Mouse (Mus musculus): ENCODE measurements around the gene Tfb1m.

Tfb1m gene

GRCm38 (mm10) chr17:3515851-3516250 lies 41.7 kb downstream of the Tfb1m start:
- in situ Hi-C loops (cut with MseI, MboI) = no loop called here

GRCm38 (mm10) chr17:3514316-3514715 lies 43.3 kb downstream of the Tfb1m start:
- in situ Hi-C loops (cut with MseI, MboI) = no loop called here

GRCm38 (mm10) chr17:3509841-3510240 lies 47.7 kb downstream of the Tfb1m start:
- in situ Hi-C loops (cut with MseI, MboI) = no loop called here

DNA sequence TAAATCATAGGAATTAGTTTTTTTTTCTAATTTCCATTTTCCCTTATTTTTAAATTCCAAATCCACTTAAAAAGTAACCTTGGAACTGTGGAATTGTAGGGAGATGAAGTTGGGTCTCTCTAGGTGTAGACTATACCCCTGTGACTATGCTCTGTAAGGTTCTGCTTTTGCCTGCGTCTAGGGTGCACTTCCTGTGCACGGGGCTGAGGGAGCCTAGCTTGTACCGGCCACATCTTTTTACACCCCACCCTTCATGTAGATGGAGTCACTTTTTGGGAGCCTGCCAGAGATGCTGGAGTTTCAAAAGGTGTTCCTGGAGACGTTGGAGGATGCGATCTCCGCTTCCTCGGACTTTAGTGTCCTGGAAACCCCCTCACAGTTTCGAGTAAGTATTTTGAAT lies 51.1 kb downstream of the Tfb1m start:
- in situ Hi-C loops (cut with MseI, MboI) = no loop called here

DNA sequence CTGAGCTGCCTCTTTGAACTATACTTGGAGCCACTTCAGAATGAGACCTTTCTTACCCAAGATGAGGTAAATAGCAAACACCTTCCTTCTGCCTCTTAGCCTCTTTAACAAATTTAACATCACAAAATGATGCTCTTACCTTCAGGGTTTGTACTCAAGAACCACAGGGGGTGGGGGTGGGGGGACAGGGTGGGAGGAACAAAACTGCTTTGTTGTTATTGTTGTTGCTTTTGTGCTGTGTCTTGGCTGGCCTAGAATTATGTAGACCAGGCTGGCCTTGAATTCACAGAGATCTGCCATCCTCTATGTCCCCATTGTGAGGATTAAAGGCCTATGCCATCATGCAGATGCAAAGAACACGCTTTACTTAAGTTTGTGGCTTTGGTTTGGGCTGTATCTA lies 51.9 kb downstream of the Tfb1m start:
- in situ Hi-C loops (cut with MseI, MboI) = no loop called here

DNA sequence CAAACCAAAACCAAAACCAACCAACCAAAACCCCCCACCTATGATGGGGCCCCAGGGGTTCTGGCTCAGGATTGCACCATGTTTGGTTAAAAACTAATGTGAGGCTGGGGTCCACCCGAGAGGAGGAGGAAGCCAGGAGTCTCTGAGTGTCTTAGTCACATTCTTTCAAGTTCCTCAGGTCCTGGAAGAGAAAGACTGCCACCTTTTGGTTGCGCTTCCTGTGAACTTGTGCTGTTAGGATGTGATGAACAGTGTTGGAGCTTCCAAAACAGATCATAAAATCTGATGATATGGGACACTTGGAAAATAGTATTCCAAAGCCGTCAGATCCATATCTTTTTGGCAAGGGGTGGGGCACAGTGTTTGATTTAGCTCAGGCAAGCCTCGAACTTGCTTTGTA lies 56.6 kb downstream of the Tfb1m start:
- in situ Hi-C loops (cut with MseI, MboI) = loop anchor here in 1 of 2 experiments (5.0 kb wide), 1 partner anchor 44 kb away; no protein-coding TSS in a partner anchor

GRCm38 (mm10) chr17:3500076-3500475 lies 57.5 kb downstream of the Tfb1m start:
- in situ Hi-C loops (cut with MseI, MboI) = loop anchor here in 1 of 2 experiments (5.0 kb wide), 1 partner anchor 43 kb away; no protein-coding TSS in a partner anchor

GRCm38 (mm10) chr17:3499468-3499867 lies 58.1 kb downstream of the Tfb1m start:
- in situ Hi-C loops (cut with MseI, MboI) = no loop called here

DNA sequence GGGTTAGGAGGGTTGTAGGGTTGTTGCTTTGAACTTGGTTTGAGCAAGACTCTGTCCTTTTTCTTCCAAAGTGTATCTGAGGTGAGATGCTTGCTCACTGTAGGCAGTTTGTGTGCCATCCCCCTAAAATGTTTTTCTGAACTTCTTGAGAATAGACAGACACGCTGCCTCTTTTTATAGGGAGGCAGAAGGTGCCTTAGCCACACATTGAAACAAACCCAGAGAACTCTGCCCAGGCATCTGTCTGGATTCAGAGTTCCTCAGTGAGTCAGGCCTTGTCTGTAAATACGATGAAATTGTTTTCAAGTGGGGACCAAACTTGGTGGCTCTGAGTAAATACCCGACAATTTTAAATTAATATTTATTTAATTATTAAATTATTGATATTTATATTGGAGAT lies 59.0 kb downstream of the Tfb1m start:
- in situ Hi-C loops (cut with MseI, MboI) = no loop called here

- in situ Hi-C loops (cut with MseI, MboI) = no loop called here
Measured at GRCm38 (mm10) chr17:3498086-3498485, 59.5 kb downstream of the Tfb1m start.

GRCm38 (mm10) chr17:3496080-3496479 lies 61.5 kb downstream of the Tfb1m start:
- in situ Hi-C loops (cut with MseI, MboI) = no loop called here

GRCm38 (mm10) chr17:3495576-3495975 lies 62.0 kb downstream of the Tfb1m start:
- in situ Hi-C loops (cut with MseI, MboI) = no loop called here

GRCm38 (mm10) chr17:3491667-3492066 lies 65.9 kb downstream of the Tfb1m start:
- in situ Hi-C loops (cut with MseI, MboI) = no loop called here

GRCm38 (mm10) chr17:3491065-3491464 lies 66.5 kb downstream of the Tfb1m start:
- in situ Hi-C loops (cut with MseI, MboI) = no loop called here

DNA sequence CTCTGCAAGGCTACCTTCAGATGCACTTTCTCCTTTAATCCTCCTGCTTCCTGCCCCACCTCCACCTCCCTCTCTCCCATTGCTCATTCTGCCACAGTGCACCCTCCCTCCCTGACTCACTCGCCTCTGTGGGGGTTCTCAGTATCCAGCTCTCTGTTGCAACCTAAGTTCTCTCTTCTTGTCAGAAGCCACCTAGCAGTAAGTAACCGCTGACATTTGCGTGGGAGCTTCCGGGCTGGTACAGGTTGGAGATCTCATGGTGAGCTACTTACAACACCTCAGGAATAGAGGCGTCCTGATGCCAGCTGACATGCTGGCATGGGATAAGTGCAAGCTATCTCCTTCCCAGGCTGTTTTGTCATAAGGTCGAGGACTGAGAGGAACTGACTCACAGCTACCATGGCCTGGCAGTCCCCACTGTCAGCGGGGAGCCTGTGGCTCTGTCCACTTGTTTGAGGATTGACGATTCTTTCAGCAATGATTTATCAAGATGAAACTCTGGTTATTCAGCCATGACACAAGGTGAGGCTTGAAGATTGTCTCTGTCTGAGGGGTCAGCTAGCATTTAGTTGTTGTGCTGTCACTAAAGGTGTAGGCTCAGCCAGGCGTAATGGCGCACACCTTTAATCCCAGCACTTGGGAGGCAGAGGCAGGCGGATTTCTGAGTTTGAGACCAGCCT lies 67.2 kb downstream of the Tfb1m start:
- in situ Hi-C loops (cut with MseI, MboI) = no loop called here

DNA sequence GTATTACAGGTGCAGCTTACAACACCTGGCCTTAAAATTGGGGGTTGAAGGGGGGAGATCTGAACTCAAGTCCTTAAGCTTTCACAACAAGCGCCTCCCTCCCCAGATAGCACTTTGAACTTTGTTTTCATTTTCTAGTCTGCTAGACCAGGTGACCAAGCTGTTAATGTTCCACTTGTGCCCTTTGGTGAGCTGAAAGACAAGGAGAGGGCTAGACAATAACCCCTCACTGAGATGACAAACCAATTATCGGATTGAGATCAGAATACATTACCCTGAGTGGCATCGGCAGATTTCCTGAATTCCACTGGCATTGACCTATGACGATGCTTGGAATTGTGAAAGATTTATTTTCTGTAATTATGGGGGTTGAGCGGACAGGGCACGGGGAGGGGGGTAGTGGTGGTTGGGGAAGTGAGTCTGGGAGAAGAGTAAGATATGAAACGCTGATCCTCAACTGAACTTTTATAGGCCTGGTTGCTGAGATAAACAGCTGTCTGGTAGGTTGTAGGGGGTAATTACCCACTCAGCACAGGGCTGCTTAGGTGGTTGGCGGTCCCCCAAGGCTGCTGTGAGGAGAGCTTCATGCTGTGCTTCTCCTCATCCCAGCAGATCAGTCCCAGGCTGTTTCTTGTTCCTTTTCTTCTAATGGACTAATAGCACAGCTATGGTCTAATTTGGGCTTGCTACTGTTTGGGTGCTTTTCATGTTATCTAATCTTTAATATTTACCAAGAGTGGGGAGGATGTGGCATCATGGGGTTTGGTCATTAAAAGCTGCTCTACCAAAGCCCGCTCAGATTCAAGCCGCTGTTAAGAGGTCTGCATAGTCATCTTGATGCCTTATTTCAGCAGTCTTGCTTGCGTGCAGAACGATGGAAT lies 69.6 kb downstream of the Tfb1m start:
- in situ Hi-C loops (cut with MseI, MboI) = no loop called here

GRCm38 (mm10) chr17:3487211-3487610 lies 70.4 kb downstream of the Tfb1m start:
- in situ Hi-C loops (cut with MseI, MboI) = no loop called here

DNA sequence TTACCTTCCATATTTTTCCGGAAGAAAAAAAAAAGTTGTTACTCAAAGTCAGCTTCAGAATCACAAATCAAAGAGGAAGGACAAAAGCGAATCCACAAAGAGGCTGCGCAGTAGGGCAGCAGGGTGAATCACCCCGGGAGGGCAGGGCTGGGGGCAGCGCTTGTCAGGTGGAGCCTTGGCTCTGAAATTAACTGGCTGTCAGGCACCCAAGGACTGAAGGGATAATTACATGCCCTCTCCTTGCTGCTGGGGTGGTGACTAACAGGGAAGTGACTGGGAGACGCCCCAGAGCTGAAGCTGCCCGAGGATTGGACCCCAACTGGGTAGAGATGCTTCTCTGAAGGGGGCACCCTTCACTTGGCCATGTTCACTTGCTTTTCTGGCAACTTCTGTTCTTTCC lies 71.7 kb downstream of the Tfb1m start:
- in situ Hi-C loops (cut with MseI, MboI) = no loop called here

GRCm38 (mm10) chr17:3483091-3483490 lies 74.5 kb downstream of the Tfb1m start:
- in situ Hi-C loops (cut with MseI, MboI) = no loop called here

DNA sequence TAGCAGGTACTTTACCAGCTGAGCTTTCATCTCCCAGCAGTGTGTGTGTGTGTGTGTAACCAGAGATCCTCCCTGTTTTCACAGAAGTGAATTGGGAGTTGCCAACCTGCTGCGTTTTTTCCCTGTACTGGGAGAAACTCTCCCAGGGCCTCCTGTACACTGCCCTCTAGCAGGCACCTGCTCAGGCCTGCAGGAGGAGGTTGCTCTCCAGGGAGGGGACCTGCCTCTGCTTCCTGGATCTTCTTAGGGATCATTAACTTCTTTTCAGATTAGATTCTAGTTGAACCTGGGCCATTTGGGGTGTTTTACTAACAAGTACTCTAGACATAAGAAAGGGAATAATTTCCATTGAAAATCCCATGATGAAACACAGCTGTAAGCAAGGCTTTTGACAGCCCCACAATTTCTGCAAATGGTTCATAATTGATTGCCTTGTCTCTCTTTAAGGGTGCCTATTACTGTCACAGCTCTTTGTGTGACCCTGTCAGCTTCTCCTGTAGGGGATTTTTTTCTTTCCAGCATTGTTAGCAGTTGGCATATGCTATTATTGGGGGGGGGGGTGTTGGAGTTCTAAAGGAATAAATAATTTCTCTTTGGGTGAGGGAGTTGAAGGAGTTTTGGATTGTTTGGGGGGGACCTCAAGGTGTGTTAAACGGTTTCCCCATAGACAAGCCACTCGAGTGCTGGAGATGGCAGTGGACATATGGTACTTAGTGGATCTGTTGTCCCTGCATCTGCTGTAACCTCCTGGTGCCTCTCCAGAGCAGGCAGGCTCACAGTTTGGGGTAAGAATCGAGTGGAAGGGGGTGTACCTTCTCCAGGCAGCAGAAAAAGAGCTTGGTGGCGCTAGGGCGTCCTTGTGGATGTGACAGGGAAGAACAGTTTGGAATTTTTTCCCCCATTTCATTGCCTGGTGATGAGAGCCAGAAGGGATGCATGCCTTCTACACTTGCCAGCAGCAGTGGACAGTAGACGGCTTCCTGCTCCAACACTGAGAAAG lies 75.7 kb downstream of the Tfb1m start:
- in situ Hi-C loops (cut with MseI, MboI) = no loop called here

DNA sequence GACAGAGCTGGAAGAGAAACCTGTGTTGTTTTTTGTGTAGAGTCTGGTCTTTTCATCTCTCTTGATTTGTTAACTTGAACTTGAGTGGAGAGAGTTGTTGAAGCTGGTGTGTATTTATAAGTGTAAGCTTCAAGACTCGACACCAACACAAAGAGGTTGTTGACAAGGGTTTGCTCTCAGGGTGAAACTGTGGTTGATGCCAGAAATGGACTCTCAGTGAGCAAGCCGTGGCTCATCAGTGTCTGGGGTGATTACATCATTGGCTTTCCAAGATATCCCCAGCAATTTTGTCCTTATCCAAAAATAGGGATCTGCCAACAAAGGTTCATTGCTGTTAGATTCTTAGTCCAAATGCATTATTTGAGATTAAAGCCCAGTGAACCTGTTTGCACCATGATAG lies 81.0 kb downstream of the Tfb1m start:
- in situ Hi-C loops (cut with MseI, MboI) = no loop called here

- in situ Hi-C loops (cut with MseI, MboI) = no loop called here
Measured at GRCm38 (mm10) chr17:3472018-3472417, 85.6 kb downstream of the Tfb1m start.

Data from mouse trophoblast stem cell (cell line).